Mouse (Mus musculus) heart, adult 9 months (tissue): Measurements from ENCODE around the gene Dnajb7.

Source experiments
- DNase-seq, 2 experiments: peaks; one replicate each; pipeline ENCODE4 v3.0.0; 2022; ENCODE audit warnings: low spot score in 2 of 2

Dnajb7 gene

GRCm38 (mm10) chr15:81365246-81365645 is 42.9 kb downstream of the Dnajb7 start:
- no peak for DNase-seq

GRCm38 (mm10) chr15:81364271-81364670 is 43.8 kb downstream of the Dnajb7 start:
- no peak for DNase-seq

- DNase-seq = no peak
Observed at GRCm38 (mm10) chr15:81362501-81362900, 45.6 kb downstream of the Dnajb7 start.

- DNase-seq = no peak
Observed at GRCm38 (mm10) chr15:81361417-81362015, 46.6 kb downstream of the Dnajb7 start.

- no peak for DNase-seq
Observed at GRCm38 (mm10) chr15:81361022-81361404, 47.1 kb downstream of the Dnajb7 start.

- DNase-seq = peak; percentile 96 to 97
Observed at GRCm38 (mm10) chr15:81360345-81361021, 47.6 kb downstream of the Dnajb7 start, which contains the start of gene Slc25a17. Gene Slc25a17 (minus strand): TSS chr15:81360812.

GRCm38 (mm10) chr15:81359421-81359820 is 48.7 kb downstream of the Dnajb7 start:
- no peak for DNase-seq

GRCm38 (mm10) chr15:81358943-81359342 is 49.2 kb downstream of the Dnajb7 start:
- DNase-seq = no peak

- DNase-seq = no peak
Observed at GRCm38 (mm10) chr15:81356946-81357345, 51.2 kb downstream of the Dnajb7 start.
